Mouse (Mus musculus) forebrain, embryonic 11.5 days (tissue): ENCODE results near the gene Ccdc120. TPM values are rescaled to one million over a fixed set of nuclear protein-coding genes. Genes with fewer than 3 reads are reported as not detected.

ENCODE experiments used
- ATAC-seq: fragments of 200-750 bp; cut with Nextera tagmentation; replicated peaks from 2 replicates; pipeline ENCODE4 v1.8.0; 2017; ENCODE audit warnings: moderate TSS enrichment; ENCODE audit not compliant: low FRiP score
- DNase-seq: peaks from one replicate; pipeline ENCODE4 v3.0.0-alpha.2; 2017; ENCODE audit warnings: low spot score
- H3K27ac ChIP-seq: fragments of 300-500 bp; sonication (generic); 2 replicates; pipeline ENCODE4 v1.5.1; 2014; ENCODE audit warnings: low read depth, low read length
- H3K27me3 ChIP-seq: fragments of 300-500 bp; sonication (generic); 2 replicates; pipeline ENCODE4 v1.6.1; 2014; ENCODE audit warnings: mild to moderate bottlenecking, low read length, mixed read lengths; ENCODE audit not compliant: control insufficient read depth, insufficient read depth
- H3K36me3 ChIP-seq: fragments of 300-500 bp; sonication (generic); 2 replicates; pipeline ENCODE4 v1.6.1; 2014; ENCODE audit warnings: mild to moderate bottlenecking, low read length, moderate library complexity, mixed read lengths; ENCODE audit not compliant: control insufficient read depth, insufficient read depth
- H3K4me1 ChIP-seq: fragments of 300-500 bp; sonication (generic); replicated peaks from 2 replicates; pipeline ENCODE4 v1.6.1; 2014; ENCODE audit warnings: low read length, mixed read lengths; ENCODE audit not compliant: control insufficient read depth, insufficient read depth
- H3K4me2 ChIP-seq: fragments of 300-500 bp; sonication (generic); 2 replicates; pipeline ENCODE4 v1.6.1; 2014; ENCODE audit warnings: low read depth, mild to moderate bottlenecking, low read length, moderate library complexity, mixed read lengths; ENCODE audit not compliant: severe bottlenecking
- H3K4me3 ChIP-seq: fragments of 300-500 bp; sonication (generic); 2 replicates; pipeline ENCODE4 v1.5.1; 2014; ENCODE audit warnings: low read depth, low read length
- H3K9ac ChIP-seq: fragments of 300-500 bp; sonication (generic); 2 replicates; pipeline ENCODE4 v1.6.1; 2014; ENCODE audit warnings: low read length
- H3K9me3 ChIP-seq: fragments of 300-500 bp; sonication (generic); 2 replicates; pipeline ENCODE4 v1.6.1; 2016; ENCODE audit warnings: low read length, mixed read lengths; ENCODE audit not compliant: control insufficient read depth
- WGBS: fragments of 180-500 bp; shearing (Covaris S2); extraction: QIAGEN DNeasy Blood & Tissue Kit; methylation state at CpG from one replicate; pipeline ENCODE4 v1.1.7; 2014; 5-methylcytosine and 5-hydroxymethylcytosine counted together
- polyA plus RNA-seq: library from polyadenylated mRNA; unstranded; fragments of >200 nt; fragmentation: Nextera tagmentation; extraction: Ambion mirVana; gene quantifications from 2 replicates; pipeline ENCODE4 v1.2.1, GENCODE M21; 2014

The Ccdc120 gene
- polyA plus RNA-seq, 1 experiment from 2014 or later: 22.8 TPM

- H3K4me3 ChIP-seq: no peak overlapping the region
These were observed 54.2 kb downstream of the Ccdc120 start for GRCm38 (mm10) chrX:7696520-7696919.

GRCm38 (mm10) chrX:7692862-7693261, 57.8 kb downstream of the Ccdc120 start:
- Histone ChIP-seq H3K9ac (no peak overlapping the region), H3K4me2 (no peak overlapping the region), H3K27me3 (no peaks in the 10 kb centered on the region), H3K36me3 (no peaks in the 10 kb centered on the region), H3K9me3 (no peaks in the 10 kb centered on the region), H3K4me3 (no peak overlapping the region), H3K4me1 (no peaks in the 10 kb centered on the region; the same call in 1 of the 2 replicates), H3K27ac (no peak overlapping the region)
- ATAC-seq: no peak
- 36% methylated on average over 4 of the region's 4 CpGs for WGBS
- DNase-seq: no peak

More at GRCm38 (mm10) chrX:7696520-7696919, 54.2 kb downstream of the Ccdc120 start:
- 49% methylated on average over 6 of the region's 6 CpGs for WGBS
- no peak overlapping the region for H3K27ac ChIP-seq
- H3K4me1 ChIP-seq: no peaks in the 10 kb centered on the region; the same call in 1 of the 2 replicates
- no peaks in the 10 kb centered on the region for H3K27me3 ChIP-seq
- ATAC-seq (peak; percentile 34), DNase-seq (no peak)
- H3K9me3 ChIP-seq: no peaks in the 10 kb centered on the region
- H3K9ac ChIP-seq: no peak overlapping the region
- H3K36me3 ChIP-seq: no peaks in the 10 kb centered on the region
- peak overlapping the region; percentile 21; the same call in 1 of the 2 replicates for H3K4me2 ChIP-seq

DNA sequence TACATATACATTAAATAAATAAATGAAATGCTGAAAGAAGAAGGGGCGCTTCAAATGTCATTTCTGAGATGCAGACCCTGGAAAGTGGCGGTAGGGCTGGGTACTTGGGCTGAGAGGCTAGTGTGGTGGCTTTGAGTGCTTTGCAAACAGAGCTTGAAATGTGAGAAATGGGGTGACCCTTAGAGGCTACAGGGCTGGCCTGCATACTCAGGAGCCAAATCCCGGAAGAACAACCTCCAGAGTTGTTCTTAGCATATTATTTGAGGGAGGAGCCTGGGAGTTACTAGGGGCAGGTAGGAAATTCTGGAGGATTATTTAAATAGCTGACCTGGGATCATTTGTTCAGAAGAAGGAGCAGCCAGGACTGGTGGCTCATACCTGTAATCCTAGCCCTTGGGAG, 60.2 kb downstream of the Ccdc120 start:
- no peak for DNase-seq
- Histone ChIP-seq H3K27me3 (no peaks in the 10 kb centered on the region), H3K27ac (no peak overlapping the region), H3K4me2 (no peak overlapping the region), H3K4me1 (no peaks in the 10 kb centered on the region), H3K9me3 (no peaks in the 10 kb centered on the region), H3K36me3 (no peaks in the 10 kb centered on the region), H3K4me3 (no peak overlapping the region), H3K9ac (no peak overlapping the region)
- ATAC-seq: no peak
- WGBS: 67% methylated on average over 3 of the region's 3 CpGs

DNA sequence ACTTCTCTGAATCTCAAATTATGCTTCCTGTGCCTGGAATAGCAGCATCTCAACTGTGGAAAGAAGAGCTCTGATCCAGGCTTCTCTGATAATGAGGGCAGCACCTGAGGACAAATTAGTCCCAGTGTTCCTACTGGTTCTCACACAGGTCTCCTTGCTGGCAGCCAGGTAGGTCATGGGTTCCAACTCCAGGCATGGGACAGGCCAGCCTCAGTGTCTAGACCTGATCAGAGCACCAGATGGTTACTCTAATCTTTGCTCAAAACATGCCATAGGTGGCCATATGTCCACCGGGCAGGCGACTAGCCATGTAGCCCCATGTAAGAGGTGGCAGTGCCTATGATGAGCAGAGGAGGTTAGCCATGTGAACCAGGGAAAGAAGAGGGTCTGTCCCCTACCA, 62.4 kb downstream of the Ccdc120 start:
- no peaks in the 10 kb centered on the region for H3K36me3 ChIP-seq
- no peak overlapping the region for H3K4me3 ChIP-seq
- WGBS: 93% methylated on average over 2 of the region's 2 CpGs
- no peak overlapping the region for H3K9ac ChIP-seq
- no peaks in the 10 kb centered on the region for H3K27me3 ChIP-seq
- H3K27ac ChIP-seq: no peak overlapping the region
- H3K4me1 ChIP-seq: no peaks in the 10 kb centered on the region
- no peaks in the 10 kb centered on the region for H3K9me3 ChIP-seq
- DNase-seq: no peak
- no peak overlapping the region for H3K4me2 ChIP-seq
- no peak for ATAC-seq

Other genes with a start within 250 kb of the Ccdc120 start
- not detected in 2 replicates for gene Foxp3, start 177.3 kb downstream of the Ccdc120 start, polyA plus RNA-seq
- gene Ppp1r3f, start 176.6 kb downstream of the Ccdc120 start, polyA plus RNA-seq: 2.2 and 3.3 TPM in 2 replicates
- 33.4 and 33.6 TPM in 2 replicates for gene Ccdc22, start 145.4 kb downstream of the Ccdc120 start, polyA plus RNA-seq
- not detected in 2 replicates for gene Cacna1f, start 143.8 kb downstream of the Ccdc120 start, polyA plus RNA-seq
- 12.3 and 12.6 TPM in 2 replicates for gene Syp, start 112.4 kb downstream of the Ccdc120 start, polyA plus RNA-seq
- gene Prickle3, start 93.6 kb downstream of the Ccdc120 start, polyA plus RNA-seq: 2.6 and 2.9 TPM in 2 replicates
- 54.0 and 64.5 TPM in 2 replicates for gene Plp2, start 79.5 kb downstream of the Ccdc120 start, polyA plus RNA-seq
- gene Magix, start 69.7 kb downstream of the Ccdc120 start, polyA plus RNA-seq: 0.47 TPM in 1 of 2 replicates, not detected in the other
- 44.6 and 47.0 TPM in 2 replicates for gene Gpkow, start 53.8 kb downstream of the Ccdc120 start, polyA plus RNA-seq
- gene Wdr45, start 36.6 kb downstream of the Ccdc120 start, polyA plus RNA-seq: 14.2 and 17.2 TPM in 2 replicates
- gene Gm45208, start 28.7 kb downstream of the Ccdc120 start, polyA plus RNA-seq: 0.55 TPM in 1 of 2 replicates, not detected in the other
- gene Praf2, start 22.5 kb downstream of the Ccdc120 start, polyA plus RNA-seq: 88.7 and 94.0 TPM in 2 replicates
- 23.6 and 24.8 TPM in 2 replicates for gene Tfe3, start 11.7 kb upstream of the Ccdc120 start, polyA plus RNA-seq
- 56.2 and 57.2 TPM in 2 replicates for gene Gripap1, start 38.9 kb upstream of the Ccdc120 start, polyA plus RNA-seq
- 1.2 and 1.4 TPM in 2 replicates for gene Kcnd1, start 71.4 kb upstream of the Ccdc120 start, polyA plus RNA-seq
- gene Otud5, start 90.5 kb upstream of the Ccdc120 start, polyA plus RNA-seq: 37.3 and 37.6 TPM in 2 replicates
- 10.7 TPM in 2 replicates for gene Pim2, start 127.4 kb upstream of the Ccdc120 start, polyA plus RNA-seq
- 10.9 and 12.6 TPM in 2 replicates for gene Slc35a2, start 133.1 kb upstream of the Ccdc120 start, polyA plus RNA-seq
- 141 and 144 TPM in 2 replicates for gene Pqbp1, start 148.4 kb upstream of the Ccdc120 start, polyA plus RNA-seq
- 161 and 188 TPM in 2 replicates for gene Timm17b, start 148.5 kb upstream of the Ccdc120 start, polyA plus RNA-seq
- not detected in 2 replicates for gene Gm10491, start 156.9 kb upstream of the Ccdc120 start, polyA plus RNA-seq
- not detected in 2 replicates for gene Gm10490, start 158.6 kb upstream of the Ccdc120 start, polyA plus RNA-seq
- 18.0 and 23.4 TPM in 2 replicates for gene Pcsk1n, start 168.9 kb upstream of the Ccdc120 start, polyA plus RNA-seq
- not detected in 2 replicates for gene Eras, start 177.7 kb upstream of the Ccdc120 start, polyA plus RNA-seq
- gene Hdac6, start 197.0 kb upstream of the Ccdc120 start, polyA plus RNA-seq: 69.4 and 80.0 TPM in 2 replicates
- gene Gata1, start 227.2 kb upstream of the Ccdc120 start, polyA plus RNA-seq: 5.4 and 5.6 TPM in 2 replicates